10 mouse cellular contexts compared by ENCODE assay signal in the genomic region with DNA sequence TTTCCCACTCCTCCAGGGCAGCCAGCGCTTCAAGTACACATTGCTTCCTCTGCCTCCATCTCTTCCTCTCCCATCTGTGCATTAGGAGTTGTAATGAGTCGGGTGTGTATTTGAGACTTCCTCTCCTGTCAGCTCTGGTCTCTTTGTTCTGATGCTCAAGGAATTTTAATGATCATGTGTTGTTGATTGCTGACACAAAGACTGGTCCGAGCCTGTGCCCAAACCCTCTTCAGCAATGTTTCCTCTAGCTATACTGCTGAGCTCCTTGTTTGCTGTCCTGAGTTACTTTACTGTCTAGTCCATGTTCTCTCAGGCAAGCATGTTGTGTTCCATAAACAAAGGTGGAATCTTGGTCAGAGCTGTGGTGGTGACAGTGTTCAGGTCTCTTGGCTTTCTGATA.
A peak's percentile ranks its signal among the peaks of the same experiment; 100 is the strongest.
DNase-seq lines count a peak whose midpoint lies in the region; ATAC-seq lines count a peak whose summit lies in the region.
"Had no signal": no experiment of that assay in that cellular context is flagged by ENCODE, and none has a peak within 500 bp of the region (broad histone marks: within the 10 kb centered on the region; RNA-seq: fewer than 3 reads in every experiment).

No protein-coding gene starts in this region.

- H3K4me3 ChIP-seq in midbrain, embryonic 10.5 days: no peak overlapping the region
- no peak overlapping the region for H3K4me3 ChIP-seq in midbrain, embryonic 11.5 days (ENCODE audit: low read depth, low read length)
- H3K4me3 ChIP-seq in embryonic facial prominence, embryonic 13.5 days: no peak overlapping the region
- H3K4me3 ChIP-seq in hindbrain, embryonic 13.5 days: no peak overlapping the region
- H3K4me3 ChIP-seq: heart, adult 2 months had no signal

- WGBS in midbrain, embryonic 10.5 days: 58% methylated on average over 3 of the region's 3 CpGs
- 43% methylated on average over 3 of the region's 3 CpGs for WGBS in midbrain, embryonic 11.5 days
- 24% methylated on average over 3 of the region's 3 CpGs for WGBS in embryonic facial prominence, embryonic 13.5 days
- WGBS in hindbrain, embryonic 13.5 days: 26% methylated on average over 3 of the region's 3 CpGs

- no peaks in the 10 kb centered on the region for H3K9me3 ChIP-seq in midbrain, embryonic 10.5 days (replicated peaks)
- no peaks in the 10 kb centered on the region for H3K9me3 ChIP-seq in midbrain, embryonic 11.5 days (ENCODE audit: control insufficient read depth, low read length)
- no peaks in the 10 kb centered on the region for H3K9me3 ChIP-seq in embryonic facial prominence, embryonic 13.5 days
- no peaks in the 10 kb centered on the region for H3K9me3 ChIP-seq in hindbrain, embryonic 13.5 days

- no peak overlapping the region for H3K4me2 ChIP-seq in midbrain, embryonic 11.5 days
- H3K4me2 ChIP-seq in embryonic facial prominence, embryonic 13.5 days: no peak overlapping the region
- no peak overlapping the region for H3K4me2 ChIP-seq in hindbrain, embryonic 13.5 days

- H3K36me3 ChIP-seq in midbrain, embryonic 10.5 days: 0 out of 2 replicates have a peak, but pooled peaks cover 3% of the 10 kb centered on the region
- H3K36me3 ChIP-seq in midbrain, embryonic 11.5 days (ENCODE audit: control insufficient read depth, insufficient read depth, low read length): no peaks in the 10 kb centered on the region
- no peaks in the 10 kb centered on the region for H3K36me3 ChIP-seq in embryonic facial prominence, embryonic 13.5 days
- H3K36me3 ChIP-seq in hindbrain, embryonic 13.5 days: no peaks in the 10 kb centered on the region

- DNase-seq in midbrain, embryonic 10.5 days (ENCODE audit: low spot score): no peak
- no peak for DNase-seq in midbrain, embryonic 11.5 days (ENCODE audit: low spot score, missing footprints)
- DNase-seq in retina, postnatal 1 day: peak; percentile 64
- DNase-seq in testis, postnatal 14 days (ENCODE audit: low spot score): no peak
- DNase-seq: heart, adult 2 months; lung, adult 18-20 months; right cerebral cortex, adult 18-20 months had no signal

- H3K27ac ChIP-seq in midbrain, embryonic 10.5 days (replicated peaks): peak overlapping the region; percentile 64
- H3K27ac ChIP-seq in midbrain, embryonic 11.5 days (ENCODE audit: low read depth, low read length): no peak overlapping the region
- peak overlapping the region; percentile 48 for H3K27ac ChIP-seq in embryonic facial prominence, embryonic 13.5 days
- no peak overlapping the region; the same call in 1 of the 2 replicates for H3K27ac ChIP-seq in hindbrain, embryonic 13.5 days
- H3K27ac ChIP-seq: heart, adult 2 months had no signal

- peaks cover 34% of the 10 kb centered on the region for H3K4me1 ChIP-seq in midbrain, embryonic 10.5 days
- H3K4me1 ChIP-seq in midbrain, embryonic 11.5 days (ENCODE audit: control insufficient read depth, insufficient read depth, low read length): peaks cover 9% of the 10 kb centered on the region
- peaks cover 16% of the 10 kb centered on the region for H3K4me1 ChIP-seq in embryonic facial prominence, embryonic 13.5 days
- H3K4me1 ChIP-seq in hindbrain, embryonic 13.5 days (replicated peaks): peaks cover 20% of the 10 kb centered on the region

- no peaks in the 10 kb centered on the region for H3K27me3 ChIP-seq in midbrain, embryonic 10.5 days (ENCODE audit: low read depth, poor library complexity, severe bottlenecking)
- H3K27me3 ChIP-seq in midbrain, embryonic 11.5 days (ENCODE audit: control insufficient read depth, insufficient read depth, low read length): no peaks in the 10 kb centered on the region
- H3K27me3 ChIP-seq in embryonic facial prominence, embryonic 13.5 days: no peaks in the 10 kb centered on the region
- H3K27me3 ChIP-seq in hindbrain, embryonic 13.5 days: no peaks in the 10 kb centered on the region

- ATAC-seq in midbrain, embryonic 11.5 days (ENCODE audit: low FRiP score): no peak
- ATAC-seq in embryonic facial prominence, embryonic 13.5 days (ENCODE audit: insufficient number of reproducible peaks, insufficient read depth, low FRiP score, low TSS enrichment, low read depth): no peak
- ATAC-seq in hindbrain, embryonic 13.5 days (ENCODE audit: low FRiP score): peak; percentile 21; the same call in 1 of the 2 replicates
- no peak for ATAC-seq in inflammation-experienced regulatory T-cells, adult 6 months

- no peak overlapping the region for H3K9ac ChIP-seq in midbrain, embryonic 11.5 days (ENCODE audit: low read length)
- no peak overlapping the region for H3K9ac ChIP-seq in embryonic facial prominence, embryonic 13.5 days
- H3K9ac ChIP-seq in hindbrain, embryonic 13.5 days: no peak overlapping the region

Comparison
In these comparisons a context has a peak if more than half of its experiments do, and no peak if none do; other contexts are left out.
1. H3K27ac ChIP-seq: peak in midbrain, embryonic 10.5 days (single experiment) and embryonic facial prominence, embryonic 13.5 days (single experiment); none in midbrain, embryonic 11.5 days (single experiment) and hindbrain, embryonic 13.5 days (single experiment).